In the genomic region with DNA sequence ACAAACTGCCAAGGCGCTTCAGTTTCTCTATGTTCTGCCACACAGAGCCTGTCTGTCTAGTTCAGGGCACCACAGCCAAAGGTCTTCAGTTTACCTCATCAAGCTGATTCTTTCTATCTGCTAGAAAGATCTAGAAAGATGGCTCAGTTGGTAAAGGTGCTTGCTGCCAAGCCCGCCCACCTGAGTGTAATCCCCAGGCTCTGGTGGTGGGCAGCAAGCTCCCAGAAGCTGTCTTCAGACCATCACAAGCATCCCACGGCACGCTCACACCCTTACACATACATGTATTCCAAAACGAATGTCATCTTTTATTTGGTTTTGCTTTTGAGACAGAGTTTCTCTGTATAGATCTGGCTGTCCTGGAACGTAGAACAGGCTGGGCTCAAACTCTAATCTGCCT, we compare ENCODE assay signal across 24 mouse cellular contexts. TPM values are rescaled to one million over a fixed set of nuclear protein-coding genes. Genes with fewer than 3 reads are reported as not detected.
"Had no signal": no experiment of that assay in that cellular context is flagged by ENCODE, and none has a peak within 500 bp of the region (broad histone marks: within the 10 kb centered on the region; RNA-seq: fewer than 3 reads in every experiment).

No protein-coding gene starts in this region.

- H3K9ac ChIP-seq: forebrain, postnatal 0 days; heart, embryonic 12.5 days; hindbrain, embryonic 13.5 days; hindbrain, embryonic 15.5 days; kidney, embryonic 15.5 days; limb, embryonic 12.5 days; liver, embryonic 15.5 days had no signal

- H3K4me1 ChIP-seq: heart, embryonic 10.5 days; heart, embryonic 12.5 days; hindbrain, embryonic 13.5 days; hindbrain, embryonic 15.5 days; kidney, embryonic 15.5 days; limb, embryonic 10.5 days; limb, embryonic 12.5 days; liver, embryonic 15.5 days had no signal

- H3K27me3 ChIP-seq: heart, embryonic 12.5 days; hindbrain, embryonic 13.5 days; hindbrain, embryonic 15.5 days; kidney, embryonic 15.5 days; limb, embryonic 12.5 days; liver, embryonic 15.5 days had no signal

- H3K27ac ChIP-seq: heart, embryonic 10.5 days; hindbrain, embryonic 13.5 days; hindbrain, embryonic 15.5 days; hindbrain, postnatal 0 days; kidney, embryonic 15.5 days; kidney, postnatal 0 days; limb, embryonic 10.5 days; limb, embryonic 12.5 days; liver, embryonic 15.5 days had no signal

- DNase-seq: forebrain, postnatal 0 days; gastrocnemius, postnatal 14 days; gastrocnemius, postnatal 36 days; heart, adult 18-20 months; heart, postnatal 10 days; kidney, adult 11 months; kidney, adult 2 months; kidney, adult 9 months; kidney, postnatal 14 days; kidney, postnatal 36 days; liver had no signal

- H3K4me2 ChIP-seq: heart, embryonic 12.5 days; hindbrain, embryonic 13.5 days; hindbrain, embryonic 15.5 days; kidney, embryonic 15.5 days; limb, embryonic 12.5 days; liver, embryonic 11.5 days; liver, embryonic 15.5 days had no signal

- ATAC-seq: forebrain, postnatal 0 days; hindbrain, postnatal 0 days; intestine, embryonic 16.5 days had no signal

- H3K4me3 ChIP-seq: heart, embryonic 10.5 days; heart, embryonic 12.5 days; hindbrain, embryonic 13.5 days; hindbrain, embryonic 15.5 days; kidney, embryonic 15.5 days; limb, embryonic 10.5 days; limb, embryonic 12.5 days; liver, embryonic 15.5 days had no signal

- H3K9me3 ChIP-seq: heart, embryonic 10.5 days; heart, embryonic 12.5 days; hindbrain, embryonic 13.5 days; hindbrain, embryonic 15.5 days; kidney, embryonic 15.5 days; limb, embryonic 10.5 days; limb, embryonic 12.5 days; liver, embryonic 15.5 days had no signal

RNA-seq across cellular contexts. Expression of a gene that starts 49.1 kb away (rescaled TPM):
- total RNA-seq: hematopoietic stem cell, adult 5-6 weeks had no signal
- polyA plus RNA-seq: limb, embryonic 12.5 days had no signal
